Mouse (Mus musculus) spleen, adult 10 weeks (tissue): ENCODE results near the gene Ddb2. TPM values are rescaled to one million over a fixed set of nuclear protein-coding genes. Genes with fewer than 3 reads are reported as not detected.

Source experiments
- polyA plus RNA-seq: library from polyadenylated mRNA; stranded (reverse); fragments of 350-450 nt; fragmentation: Illumina TruSeq; extraction: RNeasy Lipid Tissue Mini Kit (QIAGEN cat#74804); gene quantifications from one replicate; pipeline ENCODE4 v1.2.3, GENCODE M21; 2015; ENCODE audit warnings: low replicate concordance; ENCODE audit not compliant: insufficient read depth

Ddb2 gene
- 65.7 TPM for polyA plus RNA-seq

DNA sequence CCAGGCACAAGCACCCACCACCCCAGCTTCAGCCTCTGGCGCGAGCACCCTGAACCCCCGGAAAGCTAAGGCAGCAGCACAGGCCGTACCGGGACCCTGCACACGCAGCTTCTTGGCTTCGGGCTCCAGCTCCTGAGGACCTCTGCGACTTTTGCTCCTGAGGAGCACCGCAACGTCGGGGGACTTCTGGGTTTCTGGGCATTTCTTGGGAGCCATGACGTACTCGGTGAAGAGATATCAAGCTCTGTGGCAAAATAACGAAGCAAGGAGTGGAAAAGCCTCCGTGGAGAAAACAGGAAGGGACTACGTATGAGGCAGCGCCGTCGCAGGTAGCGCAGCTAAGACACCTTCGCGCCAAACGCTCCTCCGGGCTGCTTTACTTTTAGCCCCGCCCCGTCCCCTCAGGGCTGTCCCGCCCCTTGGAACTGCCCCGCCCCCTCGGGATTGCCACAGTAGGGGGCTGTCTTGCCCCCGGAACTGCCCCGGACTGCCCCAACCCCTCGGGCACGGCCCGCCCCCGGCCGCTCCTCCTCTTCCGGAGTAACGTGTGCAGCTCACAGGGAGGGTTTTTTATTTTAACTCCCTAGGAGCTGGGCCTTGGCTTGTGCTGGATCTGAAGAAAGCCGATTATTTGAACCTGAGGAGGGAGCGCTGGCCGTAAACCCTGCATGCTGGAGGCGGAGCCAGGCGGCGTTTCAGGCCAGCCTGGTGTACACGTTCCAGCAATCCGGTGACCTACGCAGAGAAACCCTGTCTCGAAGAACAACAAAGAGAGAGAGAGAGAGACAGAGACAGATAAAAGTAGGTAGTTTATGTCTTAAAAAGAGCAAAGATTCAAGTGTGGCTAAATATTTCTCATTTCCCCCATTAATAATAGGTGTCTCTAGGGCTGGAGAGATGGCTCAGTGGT is at the start of gene Ddb2:
Gene Ddb2, minus strand, starts transcription at position 382 of the 910 bp plus-strand sequence.

DNA sequence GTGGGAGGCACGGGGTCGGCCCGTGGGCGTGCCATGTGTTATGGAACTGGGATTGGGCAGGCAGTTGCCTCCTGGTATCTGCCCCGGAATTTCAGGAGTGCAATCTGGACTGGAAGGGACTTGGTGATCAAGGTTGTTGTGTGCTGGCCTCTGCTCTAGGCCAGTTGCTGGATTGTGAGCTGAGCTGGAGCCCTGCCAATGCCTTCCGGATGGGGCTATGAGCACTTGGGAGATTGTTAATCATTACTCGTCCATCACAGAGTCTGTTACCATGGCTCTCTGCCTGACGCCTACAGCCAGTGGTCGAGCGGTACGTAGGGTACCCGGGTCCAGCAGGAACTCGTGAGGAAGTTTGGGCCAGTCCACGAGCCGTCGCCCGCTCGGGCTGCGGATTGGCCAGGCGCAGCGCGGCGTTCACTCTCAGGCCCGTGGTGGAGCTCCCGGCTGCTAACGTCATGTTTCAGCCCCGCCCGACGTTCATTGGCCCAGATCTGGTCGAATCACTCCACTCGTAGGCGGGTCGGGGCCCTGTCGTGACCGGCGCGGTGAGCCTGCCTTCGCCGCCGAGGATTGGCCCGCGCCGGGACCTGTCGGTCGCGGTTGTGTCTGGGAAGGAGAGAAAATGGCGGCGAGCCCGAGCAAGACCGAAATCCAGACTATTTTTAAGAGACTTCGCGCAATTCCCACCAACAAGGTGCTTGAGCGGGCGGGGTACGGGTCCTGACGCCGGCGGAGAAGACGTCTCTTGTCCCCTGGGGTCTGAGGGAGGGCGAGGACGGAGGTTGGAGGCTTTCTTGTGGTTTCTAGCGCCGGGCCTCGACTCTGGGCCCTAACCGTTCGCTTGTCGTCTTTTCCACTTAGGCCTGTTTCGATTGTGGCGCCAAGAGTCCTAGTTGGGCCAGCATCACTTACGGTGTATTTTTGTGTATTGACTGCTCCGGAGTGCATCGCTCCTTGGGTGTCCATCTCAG is 28.2 kb upstream of the Ddb2 start, which contains the start of gene Arfgap2:
Gene Arfgap2, plus strand, starts transcription at position 264 of the 971 bp plus-strand sequence.

DNA sequence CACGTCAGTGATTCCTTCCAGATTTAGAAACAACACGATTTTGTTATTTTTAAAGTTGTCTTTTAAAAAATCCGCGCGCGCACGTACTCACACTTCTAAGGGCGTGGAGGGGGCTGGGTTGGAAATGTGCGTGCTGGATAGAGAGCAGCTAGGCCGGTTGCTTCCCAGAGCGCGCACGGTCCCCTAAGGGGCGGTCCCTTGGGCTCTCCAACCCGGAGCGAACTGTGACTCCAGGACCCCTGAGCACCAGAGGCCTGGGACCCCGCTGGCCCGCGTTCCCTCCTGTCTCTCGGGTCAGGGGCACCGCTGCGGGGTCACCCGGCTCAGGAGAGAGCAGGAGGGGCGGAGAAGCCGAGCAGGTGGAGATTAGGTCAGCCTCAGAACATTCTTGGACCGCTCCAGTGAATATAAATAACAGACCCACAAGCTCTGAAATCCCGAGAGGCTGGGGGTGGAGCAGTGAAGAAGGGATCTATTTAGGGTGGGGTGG is 18.9 kb upstream of the Ddb2 start, which contains the start of gene Pacsin3:
Gene Pacsin3, plus strand, starts transcription at position 294 of the 490 bp plus-strand sequence.

DNA sequence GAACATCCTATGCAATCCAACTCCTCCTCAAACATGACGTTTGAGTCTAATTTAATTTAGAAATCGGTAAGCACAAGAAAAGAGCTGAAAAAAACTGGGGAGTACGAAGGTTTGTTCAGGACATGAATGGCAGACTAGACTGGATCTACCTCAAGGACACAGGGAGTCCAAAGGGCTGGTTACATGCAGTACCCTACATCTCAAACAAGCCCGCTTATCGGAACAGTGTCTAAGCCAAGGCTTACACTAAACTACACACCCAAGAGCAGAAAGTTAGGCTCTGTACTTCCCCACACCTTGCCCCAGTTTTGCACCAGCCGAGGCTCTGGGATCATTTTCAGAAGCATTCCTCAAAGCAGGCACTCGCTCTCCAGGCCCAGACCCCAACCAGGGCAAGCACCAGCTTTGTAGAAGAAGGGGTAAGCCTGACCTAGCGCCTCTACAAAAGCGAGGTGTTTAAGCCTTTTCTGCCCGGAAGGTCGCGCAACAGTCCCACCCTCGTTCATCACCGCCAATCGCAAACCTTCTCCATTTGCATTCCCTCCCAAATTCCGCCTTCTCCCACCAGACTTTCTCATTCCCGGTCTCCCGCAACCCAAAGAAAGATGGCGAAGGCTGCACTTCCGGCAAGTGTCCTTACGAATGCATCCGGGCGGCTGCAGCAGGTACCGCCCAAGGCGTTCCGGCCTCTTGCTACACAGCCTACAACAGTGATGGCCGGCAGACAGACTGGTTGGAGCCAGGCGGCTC is 34.4 kb downstream of the Ddb2 start, which contains the start of the genes Nr1h3 and Acp2:
Gene Nr1h3, minus strand, starts transcription at position 613 of the 750 bp plus-strand sequence.
Gene Acp2, plus strand, starts transcription at position 664 of the 750 bp plus-strand sequence.

DNA sequence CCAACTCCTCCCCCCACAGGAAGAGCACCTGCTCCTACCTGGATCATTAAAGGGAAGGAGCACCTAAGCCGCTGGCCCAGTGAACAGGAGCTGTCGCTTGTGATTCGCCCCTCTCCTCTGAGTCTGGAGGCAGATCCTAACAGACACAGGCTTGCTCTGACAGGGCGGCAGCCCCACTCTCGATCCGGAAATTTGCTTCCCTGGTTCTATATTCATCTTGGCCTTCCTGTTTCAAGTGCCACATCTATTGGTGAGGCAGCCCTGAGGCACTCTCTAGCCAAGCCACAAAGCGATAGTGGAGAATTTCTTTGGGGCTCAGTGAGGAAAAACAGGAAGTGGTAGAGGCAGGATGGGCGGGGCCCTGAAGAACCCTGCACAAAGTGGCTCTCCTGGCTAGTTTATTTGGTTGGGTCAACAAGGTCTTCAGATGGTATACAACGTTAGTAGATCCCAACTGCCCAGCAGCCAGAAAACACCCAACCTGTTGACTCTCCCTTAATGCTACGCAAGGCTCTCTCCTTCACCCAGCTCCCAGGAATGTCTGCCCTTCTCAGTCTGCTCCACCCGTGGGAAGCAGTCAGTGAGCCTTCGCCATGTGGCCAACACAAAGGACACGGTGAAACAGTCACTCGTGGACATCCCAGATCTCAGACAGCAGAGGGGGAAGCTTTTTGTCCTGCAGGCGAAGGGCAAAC is 52.9 kb downstream of the Ddb2 start, which contains the start of gene Madd:
Gene Madd, minus strand, starts transcription at position 127 of the 695 bp plus-strand sequence.

Other genes starting within 250 kb of the Ddb2 start
- 0.17 TPM for gene Rapsn, start 201.4 kb downstream of the Ddb2 start, polyA plus RNA-seq
- 177 TPM for gene Psmc3, start 183.0 kb downstream of the Ddb2 start, polyA plus RNA-seq
- 17.9 TPM for gene Slc39a13, start 166.6 kb downstream of the Ddb2 start, polyA plus RNA-seq
- 79.0 TPM for gene Spi1, start 154.6 kb downstream of the Ddb2 start, polyA plus RNA-seq
- 0.22 TPM for gene Mybpc3, start 118.8 kb downstream of the Ddb2 start, polyA plus RNA-seq
- 78.9 TPM for gene Madd, start 53.1 kb downstream of the Ddb2 start, polyA plus RNA-seq
- gene Nr1h3, start 34.1 kb downstream of the Ddb2 start, polyA plus RNA-seq, result 25.2 TPM
- 51.3 TPM for gene Acp2, start 34.1 kb downstream of the Ddb2 start, polyA plus RNA-seq
- 0.76 TPM for gene Pacsin3, start 19.0 kb upstream of the Ddb2 start, polyA plus RNA-seq
- gene Arfgap2, start 28.0 kb upstream of the Ddb2 start, polyA plus RNA-seq, result 59.1 TPM
- 10.5 TPM for gene 1110051M20Rik, start 207.7 kb upstream of the Ddb2 start, polyA plus RNA-seq
- gene Lrp4, start 220.5 kb upstream of the Ddb2 start, polyA plus RNA-seq, result 2.4 TPM